Mouse (Mus musculus) frontal cortex, postnatal 36 days (tissue): ENCODE data around the gene Tmem63b.

Source experiments
- DNase-seq, 2 experiments: peaks; one replicate each; pipeline ENCODE4 v3.0.0; 2022; ENCODE audit warnings: low spot score in 2 of 2

Gene Tmem63b

GRCm38 (mm10) chr17:45671821-45672220 is 14.9 kb downstream of the Tmem63b start:
- no peak for DNase-seq

- no peak for DNase-seq
Measured at GRCm38 (mm10) chr17:45667986-45668385, 18.7 kb downstream of the Tmem63b start.

- no peak for DNase-seq
Measured at GRCm38 (mm10) chr17:45667481-45667880, 19.2 kb downstream of the Tmem63b start.

- DNase-seq: no peak
Measured at GRCm38 (mm10) chr17:45666091-45666490, 20.6 kb downstream of the Tmem63b start.

GRCm38 (mm10) chr17:45664608-45665007 is 22.1 kb downstream of the Tmem63b start:
- DNase-seq: no peak

- DNase-seq: peak; percentile 78 to 84
Measured at GRCm38 (mm10) chr17:45663106-45663919, 23.4 kb downstream of the Tmem63b start.

- DNase-seq: no peak
Measured at GRCm38 (mm10) chr17:45659225-45659624, 27.5 kb downstream of the Tmem63b start, which contains the start of gene Capn11. Capn11 (minus strand) TSS chr17:45659325.

GRCm38 (mm10) chr17:45655820-45656219 is 30.9 kb downstream of the Tmem63b start:
- no peak for DNase-seq

- DNase-seq: no peak
Measured at GRCm38 (mm10) chr17:45653233-45653632, 33.5 kb downstream of the Tmem63b start.

- no peak for DNase-seq
Measured at GRCm38 (mm10) chr17:45644185-45644584, 42.5 kb downstream of the Tmem63b start.

- DNase-seq: peak; percentile 68 to 70
Measured at GRCm38 (mm10) chr17:45642701-45643100, 44.0 kb downstream of the Tmem63b start.

- DNase-seq: no peak
Measured at GRCm38 (mm10) chr17:45641981-45642380, 44.7 kb downstream of the Tmem63b start.

- DNase-seq: no peak
Measured at GRCm38 (mm10) chr17:45638596-45639295, 48.0 kb downstream of the Tmem63b start.

GRCm38 (mm10) chr17:45634033-45634432 is 52.7 kb downstream of the Tmem63b start:
- DNase-seq: no peak

GRCm38 (mm10) chr17:45631940-45632339 is 54.8 kb downstream of the Tmem63b start:
- DNase-seq: no peak

GRCm38 (mm10) chr17:45630992-45631391 is 55.7 kb downstream of the Tmem63b start:
- no peak for DNase-seq

GRCm38 (mm10) chr17:45629861-45630694 is 56.6 kb downstream of the Tmem63b start:
- DNase-seq: peak; percentile 59 to 71

GRCm38 (mm10) chr17:45628885-45629855 is 57.5 kb downstream of the Tmem63b start:
- DNase-seq: no peak

- DNase-seq: no peak
Measured at GRCm38 (mm10) chr17:45628160-45628559, 58.5 kb downstream of the Tmem63b start.

GRCm38 (mm10) chr17:45626577-45627134 is 60.0 kb downstream of the Tmem63b start:
- DNase-seq: peak; percentile 57 to 85
